Mouse (Mus musculus): ENCODE data around the gene Dnmt3b. TPM values are rescaled to one million over a fixed set of nuclear protein-coding genes. Genes with fewer than 3 reads are reported as not detected.

Gene Dnmt3b
- 9.6 TPM for total RNA-seq (2023)

GRCm38 (mm10) chr2:153649298-153650013 is at the start of gene Dnmt3b:
TSS of gene Dnmt3b (plus strand) at chr2:153649450.

DNA sequence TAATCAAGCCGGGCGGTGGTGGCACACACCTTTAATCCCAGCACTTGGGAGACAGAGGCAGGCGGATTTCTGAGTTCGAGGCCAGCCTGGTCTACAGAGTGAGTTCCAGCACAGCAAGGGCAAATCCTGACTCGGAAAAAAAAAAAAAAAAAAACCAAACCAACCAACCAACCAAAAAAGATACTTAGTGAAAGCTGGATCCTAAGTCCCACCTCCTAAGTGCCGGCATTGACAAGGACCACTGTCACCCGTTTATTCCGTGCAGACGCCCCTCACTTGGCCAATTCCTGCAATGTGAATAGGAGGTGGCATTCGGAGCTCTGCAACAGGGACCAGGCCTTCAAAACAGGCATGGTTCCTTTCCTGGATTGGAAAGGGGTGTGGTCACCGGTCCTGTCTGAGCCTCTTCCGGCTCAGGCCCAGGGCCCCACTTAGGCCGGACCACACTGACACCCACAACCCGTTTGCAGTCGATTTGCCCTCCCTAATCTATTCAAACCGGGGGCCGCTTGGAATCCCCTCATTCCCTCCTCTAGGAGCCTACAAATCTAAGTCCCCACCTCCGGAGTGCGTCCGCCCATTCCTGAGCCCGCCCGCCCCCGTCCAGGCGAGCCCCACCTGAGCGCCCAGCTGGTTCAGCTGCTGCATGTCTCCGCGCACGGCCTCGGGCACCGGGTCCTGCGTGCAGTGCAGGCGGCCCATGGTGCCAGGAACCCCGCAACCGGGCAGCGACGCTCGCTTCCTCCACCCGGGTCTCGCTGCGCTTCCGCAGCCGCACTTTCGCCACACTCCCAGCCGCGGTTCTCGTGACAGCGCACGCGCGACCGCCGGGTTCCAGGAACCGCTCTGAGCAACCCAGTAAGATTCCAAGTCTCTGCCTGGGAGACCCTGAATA is 17.0 kb upstream of the Dnmt3b start, which contains the start of gene Commd7:
Gene Commd7, minus strand, starts transcription at position 806 of the 895 bp plus-strand sequence.

GRCm38 (mm10) chr2:153696352-153696751 is 47.1 kb downstream of the Dnmt3b start, which contains the start of gene Dnmt3c:
TSS of gene Dnmt3c (plus strand) at chr2:153696652.

Other genes starting within 250 kb of the Dnmt3b start
- not detected for gene 4930404H24Rik, start 156.7 kb upstream of the Dnmt3b start, total RNA-seq (2023)
- gene Nol4l, start 119.5 kb upstream of the Dnmt3b start, total RNA-seq (2023), result 2.5 TPM
- 36.2 TPM for gene Commd7, start 16.7 kb upstream of the Dnmt3b start, total RNA-seq (2023)
- not detected for gene Dnmt3c, start 47.2 kb downstream of the Dnmt3b start, total RNA-seq (2023)
- 132 TPM for gene Mapre1, start 91.8 kb downstream of the Dnmt3b start, total RNA-seq (2023)
- 0.65 TPM for gene Efcab8, start 130.5 kb downstream of the Dnmt3b start, total RNA-seq (2023)
- gene Sun5, start 221.6 kb downstream of the Dnmt3b start, total RNA-seq (2023), result not detected
- not detected for gene Bpifb2, start 225.6 kb downstream of the Dnmt3b start, total RNA-seq (2023)

Data from CD4-positive naive resting alpha-beta T cell, adult 57 days (primary cell).